Mouse (Mus musculus) heart, adult 9 months (tissue): ENCODE measurements around the gene Gm28374.
"Not testable (repeated sequence)": the region's sequence is repeated elsewhere in the genome, so short reads cannot be mapped to it uniquely, and the experiment has no call there.

Source experiments
- DNase-seq, 2 experiments: peaks; one replicate each; pipeline ENCODE4 v3.0.0; 2022; ENCODE audit warnings: low spot score in 2 of 2

Gm28374 gene

DNA sequence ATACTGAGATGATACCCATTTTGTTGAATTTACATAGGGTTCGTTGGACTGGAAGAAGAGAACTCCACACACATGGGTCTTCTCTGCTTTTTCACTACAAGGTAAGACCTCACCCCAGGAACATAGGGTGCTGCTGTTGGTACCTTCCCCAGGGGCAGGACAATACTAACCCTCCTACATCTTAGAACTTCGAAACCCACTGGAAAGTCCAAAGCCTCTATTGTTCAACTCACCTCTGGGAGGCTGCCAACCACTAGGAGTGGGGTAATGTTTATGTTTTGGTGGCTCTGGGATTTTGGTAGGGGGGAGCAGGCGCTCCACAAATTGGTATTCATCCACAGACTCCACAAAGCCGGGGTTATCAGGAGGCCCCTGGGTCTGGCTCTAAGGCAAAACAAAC, 25.4 kb downstream of the Gm28374 start:
- DNase-seq = no peak

DNA sequence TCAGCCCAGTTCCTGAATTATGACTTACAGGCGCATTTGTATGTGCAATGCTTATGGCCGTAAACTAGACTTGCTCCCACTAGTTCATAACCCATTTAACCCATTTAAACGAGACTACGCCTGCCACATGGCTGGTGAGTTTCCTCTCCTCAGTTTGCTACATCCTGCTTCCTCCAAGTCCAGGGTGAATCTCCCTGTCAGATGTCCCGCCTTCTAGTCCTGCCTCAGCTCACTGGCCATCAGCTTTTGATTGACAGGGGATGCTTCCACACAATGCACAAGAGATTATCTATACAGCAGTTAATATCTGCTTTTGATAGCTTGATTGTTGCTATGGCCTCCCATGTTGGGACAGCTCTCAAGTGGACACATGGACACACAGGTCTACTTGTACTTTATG, 27.8 kb downstream of the Gm28374 start:
- DNase-seq = no peak

DNA sequence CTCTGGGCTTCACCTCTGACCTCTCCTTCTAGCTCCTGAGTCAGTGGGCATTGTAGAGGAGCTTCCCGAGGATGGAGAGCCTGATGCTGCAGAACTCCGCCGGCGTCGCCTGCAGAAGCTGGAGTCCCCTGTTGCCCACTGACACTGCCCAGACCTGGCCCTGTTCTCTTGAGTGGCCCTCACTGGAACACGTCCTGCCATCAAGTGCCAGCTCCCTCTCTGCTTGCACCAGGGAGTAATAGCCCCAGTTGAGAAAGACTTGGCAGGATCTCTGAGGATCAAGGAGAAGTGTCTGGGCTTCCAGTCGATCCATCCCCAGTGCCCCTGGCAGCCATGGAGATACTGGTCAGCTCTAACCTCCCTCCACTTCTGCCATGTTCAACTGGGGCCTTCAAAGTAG, 29.5 kb downstream of the Gm28374 start:
- DNase-seq = no peak

DNA sequence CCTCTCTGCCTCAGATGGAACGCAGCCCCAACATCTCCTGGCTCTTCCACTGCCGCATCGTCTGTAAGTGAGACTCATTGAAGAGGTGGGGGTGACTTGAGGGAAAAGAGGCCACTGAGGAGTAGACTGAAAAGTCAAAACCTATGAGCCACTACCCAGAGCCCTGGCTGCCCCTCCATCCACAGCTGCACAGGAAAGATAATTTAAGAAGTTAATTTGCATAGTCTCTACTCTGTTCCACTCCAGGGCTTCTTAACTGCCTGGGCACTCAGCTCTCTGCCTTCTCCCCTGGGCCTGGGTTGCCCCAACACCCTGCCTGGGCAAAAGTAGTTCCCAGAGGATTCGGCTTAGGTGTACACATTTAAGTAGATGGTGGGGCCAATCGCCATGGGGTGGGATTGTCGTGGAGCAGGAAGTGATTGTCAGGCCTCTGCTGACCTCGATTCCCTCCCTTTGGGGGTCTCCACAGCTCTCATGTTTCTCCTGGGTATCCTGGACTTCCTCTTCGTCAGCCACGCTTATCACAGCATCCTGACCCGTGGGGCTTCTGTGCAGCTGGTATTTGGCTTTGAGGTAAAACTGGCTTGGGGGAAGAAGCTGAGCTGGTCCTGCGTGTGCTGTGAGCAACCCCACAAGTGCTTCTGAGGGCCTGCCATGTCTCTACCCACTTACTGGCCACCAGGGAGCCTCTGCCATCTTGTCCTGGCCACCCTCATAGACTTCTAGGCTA, 33.2 kb downstream of the Gm28374 start:
- DNase-seq = peak in 1 of 2 experiments; percentile 19

DNA sequence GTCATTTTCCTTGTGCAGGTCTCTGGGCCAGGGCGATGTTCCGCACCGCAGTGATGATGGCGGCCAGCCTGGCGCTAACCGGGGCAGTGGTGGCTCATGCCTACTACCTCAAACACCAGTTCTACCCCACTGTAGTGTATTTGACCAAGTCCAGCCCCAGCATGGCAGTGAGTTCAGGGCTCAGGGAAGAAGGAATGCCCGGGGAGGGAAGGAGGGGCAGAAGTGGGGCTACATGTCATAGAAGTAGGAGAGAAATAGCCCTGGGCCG, 34.2 kb downstream of the Gm28374 start:
- no peak for DNase-seq

DNA sequence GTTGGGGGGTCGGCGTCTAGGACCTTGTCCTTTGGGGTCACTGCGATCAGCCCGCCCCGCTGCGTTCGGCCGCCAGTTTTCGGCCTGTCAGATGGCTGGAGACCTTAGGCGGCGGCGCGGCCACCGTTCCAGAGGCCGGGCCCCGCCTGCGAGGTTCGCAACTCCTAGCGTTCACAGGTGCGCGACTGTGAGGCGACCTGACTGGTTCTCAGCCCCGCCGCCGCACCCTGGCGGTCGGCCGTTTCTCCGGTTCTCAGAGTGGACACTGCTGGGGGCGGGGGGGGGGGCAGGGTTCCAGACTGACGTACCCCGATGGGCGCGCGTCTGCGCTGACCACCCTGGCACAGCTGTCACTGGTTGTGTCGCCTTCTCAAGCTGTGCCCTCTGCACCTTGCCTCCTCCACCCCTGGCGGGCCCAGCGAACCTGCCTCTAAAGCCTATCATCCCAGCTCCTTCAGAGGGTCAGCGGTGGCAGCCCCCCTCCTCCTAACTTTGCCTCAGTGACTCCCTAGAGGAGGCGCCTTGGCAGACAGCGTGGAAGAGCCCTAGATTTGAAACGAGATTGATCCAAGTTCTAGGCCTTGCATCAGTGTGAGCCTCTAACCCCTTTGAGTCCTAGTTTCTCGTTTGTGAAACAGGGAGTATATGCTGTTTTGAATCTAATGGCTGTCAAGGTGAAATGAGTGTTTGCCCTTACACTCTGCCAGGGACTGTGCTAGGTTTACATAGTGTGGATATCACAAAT, 34.7 kb downstream of the Gm28374 start:
- DNase-seq = peak in 1 of 2 experiments; percentile 30

DNA sequence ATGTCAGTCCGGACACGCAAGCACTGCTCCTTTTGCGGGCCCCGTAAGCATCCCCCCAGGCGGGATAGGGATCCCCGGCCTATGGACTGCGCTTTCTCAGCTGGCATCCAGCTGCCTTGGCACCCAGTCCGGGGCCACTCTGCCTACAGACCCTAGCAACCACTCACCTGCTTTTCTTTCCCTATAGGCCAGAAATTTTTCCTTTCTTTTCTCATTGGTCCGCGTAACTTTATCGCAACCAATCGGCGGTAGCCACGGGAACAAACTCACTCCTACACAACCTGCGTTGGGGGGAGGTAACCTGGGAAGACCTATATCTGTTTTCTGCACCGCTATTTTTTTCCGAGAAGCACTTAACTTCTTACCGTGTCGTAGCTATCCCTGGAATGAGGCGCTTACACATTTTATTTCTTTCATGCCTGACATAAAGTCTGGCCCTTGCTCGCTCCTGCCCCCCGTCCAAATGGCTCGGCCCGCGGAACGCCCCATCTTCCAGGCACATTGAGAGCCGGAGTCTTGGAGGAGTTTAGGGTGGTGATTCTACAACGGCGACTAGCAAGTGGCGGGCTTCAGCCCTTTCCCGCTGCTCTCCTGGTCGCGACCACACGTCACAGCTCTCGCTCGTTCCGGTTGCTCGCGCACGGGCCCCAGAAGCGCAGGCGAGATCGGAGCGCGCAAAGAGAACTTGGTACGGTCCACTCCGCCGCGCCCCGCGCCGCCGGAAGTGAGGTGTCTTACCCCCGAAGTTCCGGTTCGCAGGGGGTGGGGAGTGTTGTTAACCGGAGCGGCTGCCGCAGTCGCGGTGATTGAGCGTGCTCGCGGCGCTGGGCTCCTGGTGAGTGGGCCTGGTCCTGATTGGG, 35.5 kb downstream of the Gm28374 start, which contains the start of gene Syvn1:
Gene Syvn1 (plus strand): TSS at position 283 of the 860 bp plus-strand sequence.
- DNase-seq = peak; percentile 95 to 98

DNA sequence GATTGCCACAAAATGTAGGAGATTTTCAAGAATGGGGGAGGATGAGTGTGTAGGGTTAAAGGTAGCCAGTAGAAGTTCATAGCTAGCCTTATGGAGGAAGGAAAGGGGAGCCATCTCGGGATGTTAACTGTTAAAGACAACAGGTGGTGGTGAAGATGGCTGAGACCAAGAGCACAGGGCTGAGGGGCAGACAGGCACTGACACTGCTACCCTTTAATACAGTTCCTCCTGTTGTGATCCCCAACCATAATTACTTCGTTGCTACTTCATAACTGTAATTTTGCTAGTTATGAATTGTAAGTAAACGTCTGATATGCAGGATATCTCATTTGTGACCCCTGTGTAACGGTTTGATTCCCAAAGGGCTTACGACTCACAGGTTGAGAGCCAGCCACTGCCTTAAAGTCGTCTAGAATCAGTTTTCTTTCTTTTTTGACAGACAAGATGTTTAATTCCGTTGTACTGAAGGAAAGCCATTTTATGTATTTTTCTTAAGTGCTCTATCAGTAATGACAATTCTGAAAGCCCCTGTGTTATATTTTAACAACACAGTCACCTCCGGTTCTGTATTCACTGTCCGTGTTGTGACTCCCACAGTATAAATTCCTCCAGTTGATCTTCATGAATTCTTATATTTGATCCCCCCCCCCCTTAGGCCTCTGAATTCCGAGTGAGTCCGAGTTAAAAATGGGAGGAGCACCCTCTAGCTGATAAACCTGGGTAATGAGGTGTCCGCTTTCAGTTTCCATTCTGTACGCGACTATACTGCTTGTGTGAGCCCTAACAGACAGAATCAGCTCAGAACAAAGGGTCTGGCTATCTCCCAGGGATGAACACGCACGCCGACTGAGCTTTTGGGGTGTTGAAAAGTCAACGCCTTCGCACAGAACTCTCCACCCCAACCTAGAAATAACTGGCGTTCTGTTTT, 36.4 kb downstream of the Gm28374 start:
- no peak for DNase-seq

DNA sequence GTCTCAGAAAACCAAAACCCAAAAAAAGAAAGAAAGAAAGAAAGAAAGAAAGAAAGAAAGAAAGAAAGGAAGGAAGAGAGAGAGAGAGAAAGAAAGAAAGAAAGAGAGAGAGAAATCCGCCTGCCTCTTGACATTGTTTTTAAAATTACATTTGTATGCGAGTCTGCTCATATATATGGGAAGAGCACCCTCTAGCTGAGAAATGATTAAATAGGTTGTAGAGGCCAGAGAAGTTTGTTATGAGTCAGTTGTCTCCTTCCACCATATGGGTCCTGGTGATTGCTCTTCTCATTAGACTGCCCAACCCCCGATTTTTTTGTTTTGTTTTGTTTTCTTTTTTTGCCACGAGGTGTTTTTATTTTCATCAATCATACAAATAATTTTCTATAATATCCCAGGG, 38.0 kb downstream of the Gm28374 start:
- not testable (repeated sequence) for DNase-seq

DNA sequence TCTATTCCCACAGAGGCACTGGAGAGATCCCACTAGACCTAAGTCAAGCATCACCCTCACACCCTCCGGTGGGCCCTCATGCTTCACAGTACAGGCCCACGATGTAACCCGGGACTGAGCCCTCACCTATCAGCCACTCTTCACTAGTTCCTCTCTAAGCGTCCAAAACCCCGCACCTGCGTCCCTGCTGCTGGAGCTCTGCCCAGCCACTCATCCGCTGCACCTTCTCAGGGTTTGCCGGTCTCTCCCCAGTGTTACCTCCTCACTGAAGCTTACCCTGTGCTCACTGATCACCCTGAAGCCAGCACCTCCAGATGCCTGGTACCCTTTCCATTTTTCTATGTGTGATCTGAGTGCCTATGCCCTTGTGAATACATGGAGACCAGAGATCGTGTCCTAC, 39.8 kb downstream of the Gm28374 start:
- no peak for DNase-seq

DNA sequence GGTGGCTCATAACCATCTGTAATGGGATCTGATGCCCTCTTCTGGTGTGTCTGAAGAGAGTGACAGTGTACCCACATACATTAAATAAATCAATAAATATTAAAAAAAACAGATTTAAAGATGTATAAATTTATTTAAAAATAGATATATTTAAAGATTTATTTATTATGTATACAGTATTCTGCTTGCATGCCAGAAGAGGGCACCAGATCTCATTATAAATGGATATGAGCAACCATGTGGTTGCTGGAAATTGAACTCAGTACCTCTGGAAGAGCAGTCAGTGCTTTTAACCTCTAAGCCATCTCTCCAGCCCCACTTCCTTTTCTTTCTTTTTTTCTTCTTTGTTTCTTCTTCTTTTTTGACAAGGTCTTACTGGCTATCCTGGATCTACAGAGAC, 42.1 kb downstream of the Gm28374 start:
- no peak for DNase-seq

DNA sequence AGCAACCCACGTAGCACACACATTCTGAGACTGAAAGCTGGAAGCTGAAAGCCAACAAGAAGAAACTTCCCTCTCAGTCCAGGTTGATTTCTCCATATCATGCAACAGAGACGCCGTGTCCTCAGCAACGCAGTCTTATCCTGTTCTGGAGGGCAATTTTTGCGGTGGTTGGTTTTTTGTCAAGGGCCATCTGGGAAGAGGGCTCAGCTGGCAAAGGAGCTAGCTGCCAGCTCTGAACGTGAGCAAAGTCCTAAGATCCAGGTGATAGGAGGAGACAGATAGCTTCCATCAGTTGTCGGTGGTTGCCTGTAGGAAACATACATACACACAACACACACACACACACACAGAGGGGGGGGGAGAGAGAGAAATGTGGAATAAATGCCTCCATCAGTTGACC, 43.7 kb downstream of the Gm28374 start:
- DNase-seq = no peak

DNA sequence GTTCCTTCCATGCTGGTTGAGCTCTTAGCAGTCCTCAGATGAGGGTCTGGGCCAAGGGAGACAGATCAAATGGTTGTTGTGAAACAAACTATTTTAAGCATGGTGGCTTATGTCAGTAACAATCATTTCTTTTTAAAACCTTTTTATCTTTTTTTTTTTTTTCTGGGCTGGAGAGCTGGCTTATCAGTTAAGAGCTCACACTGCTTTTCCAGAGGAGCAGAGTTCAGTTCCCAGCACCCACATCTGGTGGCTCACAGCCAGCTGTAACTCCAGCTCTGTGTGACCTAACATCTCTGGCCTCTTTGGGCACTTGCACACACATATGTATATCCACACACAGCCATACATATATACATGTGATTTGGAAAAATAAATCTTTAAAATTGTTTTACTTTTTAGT, 44.4 kb downstream of the Gm28374 start:
- no peak for DNase-seq

DNA sequence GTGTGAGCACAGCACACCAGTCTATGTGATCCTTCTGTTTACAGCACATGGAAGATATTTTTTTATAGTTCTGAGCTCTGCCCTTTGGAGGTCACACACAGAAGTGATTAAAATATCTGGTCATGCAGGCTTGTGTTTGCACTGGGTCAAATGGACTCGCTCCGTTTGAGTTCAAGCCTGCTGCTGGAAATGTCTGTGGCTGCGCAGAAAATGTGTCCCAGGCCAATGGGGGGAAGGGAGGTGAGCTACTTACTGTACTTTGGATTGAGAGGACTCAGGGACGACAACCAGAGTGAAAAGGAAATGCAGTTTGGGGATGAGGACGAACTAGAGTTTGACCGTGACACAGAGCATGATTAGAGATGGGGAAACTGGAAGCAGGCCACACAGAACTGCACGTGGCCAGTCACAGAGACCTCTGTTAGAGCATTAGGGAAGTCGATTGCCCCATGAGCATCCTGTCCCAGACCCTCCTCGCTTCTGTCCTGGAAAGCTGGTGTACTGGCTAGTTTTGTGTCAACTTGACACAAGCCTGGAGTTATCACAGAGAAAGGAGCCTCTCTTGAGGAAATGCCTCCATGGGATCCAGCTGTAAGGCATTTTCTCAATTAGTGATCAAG, 46.0 kb downstream of the Gm28374 start:
- no peak for DNase-seq

DNA sequence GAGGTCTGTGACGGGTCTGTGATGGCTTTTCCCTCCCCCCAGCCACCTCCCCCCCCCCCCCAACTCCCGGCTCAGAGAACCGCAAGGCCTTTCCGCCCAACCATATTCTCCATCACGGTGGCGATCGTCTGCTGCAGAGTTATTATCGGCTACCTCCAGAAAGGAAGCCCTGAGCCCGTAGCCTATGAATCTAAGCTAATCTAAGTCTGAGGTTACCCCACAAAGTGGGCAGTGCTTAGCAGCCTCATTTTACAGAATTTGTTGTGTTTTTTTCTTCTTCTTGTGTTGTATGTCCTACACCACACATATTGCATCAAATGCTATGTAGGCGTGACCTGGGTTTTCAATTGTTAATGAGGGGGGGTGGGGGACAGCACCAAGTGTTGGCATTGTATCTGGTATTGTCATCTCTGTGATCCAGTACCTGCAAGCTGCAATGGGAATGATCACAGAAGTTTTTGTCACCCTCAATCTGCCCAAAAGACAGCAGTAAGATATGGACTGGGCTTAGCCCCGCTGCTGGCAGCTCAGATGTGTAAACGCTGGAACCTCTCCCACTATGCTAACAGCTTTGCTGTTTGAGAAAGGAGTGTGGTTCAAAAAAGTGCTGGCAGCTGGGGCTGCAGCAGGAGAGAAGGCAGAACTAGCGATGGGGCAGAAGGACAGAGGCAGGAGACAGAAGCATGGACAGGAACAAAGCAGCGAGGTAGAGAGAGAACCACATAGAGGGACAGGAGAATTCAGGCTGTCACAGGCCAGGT, 51.4 kb downstream of the Gm28374 start:
- DNase-seq = no peak

DNA sequence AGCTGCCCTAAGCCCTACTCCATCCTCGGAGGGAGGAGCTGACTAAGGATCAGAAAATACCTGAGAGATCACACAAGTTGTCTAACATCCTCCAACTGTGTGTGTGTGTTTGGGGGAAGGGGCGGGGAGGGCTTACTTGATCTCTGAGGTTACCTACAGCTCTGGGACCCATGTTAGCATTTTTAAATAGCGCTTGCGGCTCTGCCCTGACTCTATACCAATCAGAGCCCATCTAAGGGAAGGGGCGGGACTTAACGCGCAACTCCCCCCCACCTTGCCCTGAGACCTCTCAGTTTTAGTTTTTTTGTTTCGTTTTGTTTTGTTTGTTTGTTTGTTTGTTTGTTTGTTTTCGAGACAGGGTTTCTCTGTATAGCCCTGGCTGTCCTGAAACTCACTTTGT, 52.6 kb downstream of the Gm28374 start:
- no peak for DNase-seq

DNA sequence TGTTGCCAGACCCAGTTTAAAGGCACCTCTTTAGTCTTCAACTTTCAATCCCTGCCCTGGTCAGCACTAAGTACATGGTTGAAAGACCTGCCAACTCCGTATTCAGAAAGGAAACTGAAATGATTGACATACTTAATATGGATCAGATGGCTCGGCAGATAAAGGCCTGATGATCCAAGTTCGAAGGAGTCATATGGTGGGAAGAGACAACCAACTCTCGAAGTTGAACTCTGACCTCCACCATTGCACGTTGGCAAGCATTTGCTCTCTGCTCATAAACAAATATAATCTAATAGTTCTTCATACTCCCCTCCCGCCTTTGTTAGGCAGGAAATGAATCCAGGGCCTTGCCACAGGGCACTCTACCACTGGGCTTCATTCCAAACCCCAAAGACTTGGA, 53.1 kb downstream of the Gm28374 start:
- no peak for DNase-seq
